Mouse (Mus musculus): Measurements from ENCODE around the gene Prkca. TPM values are rescaled to one million over a fixed set of nuclear protein-coding genes. Genes with fewer than 3 reads are reported as not detected.

The Prkca gene
- total RNA-seq, 2 experiments from 2014 or later: 186 to 189 TPM

- Histone ChIP-seq H3K27ac (no peak overlapping the region), H3K4me3 (no peak overlapping the region)
- intact Hi-C loops (cut with DNase I): no loop called here
- no peak for DNase-seq (ENCODE audit: extremely low spot score in 1 of 2, low spot score in 2 of 2)
- no peak for TF ChIP-seq CTCF (IDR thresholded peaks at IDR 0.05)
Observed at GRCm38 (mm10) chr11:108335536-108335935, 8.2 kb downstream of the Prkca start.

GRCm38 (mm10) chr11:108334658-108335057, 9.1 kb downstream of the Prkca start:
- intact Hi-C loops (cut with DNase I): no loop called here
- Histone ChIP-seq H3K4me3 (no peak overlapping the region), H3K27ac (no peak overlapping the region)
- no peak for DNase-seq (ENCODE audit: extremely low spot score in 1 of 2, low spot score in 2 of 2)
- no peak for TF ChIP-seq CTCF (IDR thresholded peaks at IDR 0.05)

- DNase-seq (ENCODE audit: extremely low spot score in 1 of 2, low spot score in 2 of 2): no peak
- Histone ChIP-seq H3K27ac (no peak overlapping the region), H3K4me3 (no peak overlapping the region)
- intact Hi-C loops (cut with DNase I): no loop called here
- no peak for TF ChIP-seq CTCF (IDR thresholded peaks at IDR 0.05)
Observed at GRCm38 (mm10) chr11:108333583-108334379, 9.9 kb downstream of the Prkca start.

GRCm38 (mm10) chr11:108333006-108333405, 10.7 kb downstream of the Prkca start:
- H3K27ac ChIP-seq: no peak overlapping the region
- no peak overlapping the region for H3K4me3 ChIP-seq
- DNase-seq (ENCODE audit: extremely low spot score in 1 of 2, low spot score in 2 of 2): no peak
- intact Hi-C loops (cut with DNase I): no loop called here
- no peak for TF ChIP-seq CTCF (IDR thresholded peaks at IDR 0.05)

GRCm38 (mm10) chr11:108330818-108331217, 12.9 kb downstream of the Prkca start:
- H3K4me3 ChIP-seq: no peak overlapping the region
- no peak for DNase-seq (ENCODE audit: extremely low spot score in 1 of 2, low spot score in 2 of 2)
- no peak overlapping the region for H3K27ac ChIP-seq
- TF ChIP-seq CTCF (IDR thresholded peaks at IDR 0.05): no peak
- intact Hi-C loops (cut with DNase I): no loop called here

GRCm38 (mm10) chr11:108325943-108326342, 17.8 kb downstream of the Prkca start:
- no peak overlapping the region for H3K27ac ChIP-seq
- no peak for DNase-seq (ENCODE audit: extremely low spot score in 1 of 2, low spot score in 2 of 2)
- no peak overlapping the region for H3K4me3 ChIP-seq
- intact Hi-C loops (cut with DNase I): no loop called here
- no peak for TF ChIP-seq CTCF (IDR thresholded peaks at IDR 0.05)

- intact Hi-C loops (cut with DNase I): no loop called here
- no peak for TF ChIP-seq CTCF (IDR thresholded peaks at IDR 0.05)
Observed at GRCm38 (mm10) chr11:108322156-108322555, 21.6 kb downstream of the Prkca start.

GRCm38 (mm10) chr11:108320561-108320960, 23.2 kb downstream of the Prkca start:
- TF ChIP-seq CTCF (IDR thresholded peaks at IDR 0.05): no peak
- Histone ChIP-seq H3K27ac (no peak overlapping the region), H3K4me3 (no peak overlapping the region)
- intact Hi-C loops (cut with DNase I): no loop called here
- DNase-seq (ENCODE audit: extremely low spot score in 1 of 2, low spot score in 2 of 2): no peak

More at GRCm38 (mm10) chr11:108322156-108322555, 21.6 kb downstream of the Prkca start:
- H3K4me3 ChIP-seq: no peak overlapping the region
- no peak overlapping the region for H3K27ac ChIP-seq
- DNase-seq (ENCODE audit: extremely low spot score in 1 of 2, low spot score in 2 of 2): no peak

GRCm38 (mm10) chr11:108319162-108319561, 24.6 kb downstream of the Prkca start:
- intact Hi-C loops (cut with DNase I): no loop called here
- Histone ChIP-seq H3K4me3 (no peak overlapping the region), H3K27ac (no peak overlapping the region)
- no peak for TF ChIP-seq CTCF (IDR thresholded peaks at IDR 0.05)
- DNase-seq (ENCODE audit: extremely low spot score in 1 of 2, low spot score in 2 of 2): no peak

GRCm38 (mm10) chr11:108317878-108318277, 25.9 kb downstream of the Prkca start:
- no peak for TF ChIP-seq CTCF (IDR thresholded peaks at IDR 0.05)
- DNase-seq (ENCODE audit: extremely low spot score in 1 of 2, low spot score in 2 of 2): no peak
- intact Hi-C loops (cut with DNase I): no loop called here
- H3K4me3 ChIP-seq: no peak overlapping the region
- no peak overlapping the region for H3K27ac ChIP-seq

GRCm38 (mm10) chr11:108315736-108316135, 28.0 kb downstream of the Prkca start:
- intact Hi-C loops (cut with DNase I): no loop called here
- TF ChIP-seq CTCF (IDR thresholded peaks at IDR 0.05): no peak
- no peak for DNase-seq (ENCODE audit: extremely low spot score in 1 of 2, low spot score in 2 of 2)
- Histone ChIP-seq H3K27ac (no peak overlapping the region), H3K4me3 (no peak overlapping the region)

- no peak overlapping the region for H3K4me3 ChIP-seq
- DNase-seq (ENCODE audit: extremely low spot score in 1 of 2, low spot score in 2 of 2): no peak
- no peak for TF ChIP-seq CTCF (IDR thresholded peaks at IDR 0.05)
- intact Hi-C loops (cut with DNase I): no loop called here
- no peak overlapping the region; the same call in 1 of the 2 replicates for H3K27ac ChIP-seq
Observed at GRCm38 (mm10) chr11:108312516-108312915, 31.2 kb downstream of the Prkca start.

GRCm38 (mm10) chr11:108311912-108312311, 31.8 kb downstream of the Prkca start:
- Histone ChIP-seq H3K4me3 (no peak overlapping the region), H3K27ac (no peak overlapping the region; the same call in 1 of the 2 replicates)
- TF ChIP-seq CTCF (IDR thresholded peaks at IDR 0.05): no peak
- DNase-seq (ENCODE audit: extremely low spot score in 1 of 2, low spot score in 2 of 2): no peak
- intact Hi-C loops (cut with DNase I): no loop called here
